Mouse (Mus musculus) mouse embryonic stem cell (cell line): ENCODE measurements around the gene 2410137M14Rik.
"Not testable (repeated sequence)": the region's sequence is repeated elsewhere in the genome, so short reads cannot be mapped to it uniquely, and the experiment has no call there.

Experiments used
- in situ Hi-C, 2 experiments: fragments of 300-500 bp; cut with MboI; formaldehyde crosslinking; loops; 1 replicate in 1 of 2; 3 replicates in 1 of 2; pipeline ENCODE4 v1.14.3; 2019 to 2020; ENCODE audit warnings: low sequenced_read_pairs in 2 of 2, low pct_unique_long_range_greater_than_20kb in 1 of 2, mixed read lengths in 1 of 2; ENCODE audit not compliant: unreplicated experiment in 1 of 2

Gene 2410137M14Rik

GRCm38 (mm10) chr17:36981221-36981813, at the start of gene 2410137M14Rik:
Gene 2410137M14Rik (minus strand): TSS chr17:36981237.
- in situ Hi-C loops = loop anchor here in 1 of 2 experiments (25.0 kb wide), 1 partner anchor 1469 kb away; the partner anchor contains the start of genes Cchcr1, Pou5f1 and Tcf19

- in situ Hi-C loops = no loop called here
Observed at GRCm38 (mm10) chr17:37029162-37029561, 48.1 kb upstream of the 2410137M14Rik start.

- in situ Hi-C loops = no loop called here
Observed at GRCm38 (mm10) chr17:37028683-37029120, 47.7 kb upstream of the 2410137M14Rik start.

- in situ Hi-C loops = no loop called here
Observed at GRCm38 (mm10) chr17:37028212-37028611, 47.2 kb upstream of the 2410137M14Rik start.

- in situ Hi-C loops = no loop called here
Observed at GRCm38 (mm10) chr17:37027486-37027885, 46.4 kb upstream of the 2410137M14Rik start.

GRCm38 (mm10) chr17:37026425-37026824, 45.4 kb upstream of the 2410137M14Rik start:
- in situ Hi-C loops = no loop called here

- in situ Hi-C loops = no loop called here
Observed at GRCm38 (mm10) chr17:37022628-37023576, 41.9 kb upstream of the 2410137M14Rik start, which contains the start of gene Mog. Gene Mog (minus strand): TSS chr17:37023398.

GRCm38 (mm10) chr17:37019242-37019641, 38.2 kb upstream of the 2410137M14Rik start:
- in situ Hi-C loops = not testable (repeated sequence)

- in situ Hi-C loops = no loop called here
Observed at GRCm38 (mm10) chr17:37018328-37018727, 37.3 kb upstream of the 2410137M14Rik start.

GRCm38 (mm10) chr17:37016333-37016732, 35.3 kb upstream of the 2410137M14Rik start:
- in situ Hi-C loops = no loop called here

- in situ Hi-C loops = no loop called here
Observed at GRCm38 (mm10) chr17:37012141-37012540, 31.1 kb upstream of the 2410137M14Rik start.

- in situ Hi-C loops = no loop called here
Observed at GRCm38 (mm10) chr17:37011719-37012118, 30.7 kb upstream of the 2410137M14Rik start.

- in situ Hi-C loops = no loop called here
Observed at GRCm38 (mm10) chr17:37009460-37010042, 28.5 kb upstream of the 2410137M14Rik start.

- in situ Hi-C loops = no loop called here
Observed at GRCm38 (mm10) chr17:37008161-37008560, 27.1 kb upstream of the 2410137M14Rik start.

- in situ Hi-C loops = no loop called here
Observed at GRCm38 (mm10) chr17:37003366-37003765, 22.3 kb upstream of the 2410137M14Rik start.

- in situ Hi-C loops = no loop called here
Observed at GRCm38 (mm10) chr17:37002364-37003330, 21.6 kb upstream of the 2410137M14Rik start.

- in situ Hi-C loops = no loop called here
Observed at GRCm38 (mm10) chr17:37000863-37001262, 19.8 kb upstream of the 2410137M14Rik start, which contains the start of gene Zfp57. Gene Zfp57 (plus strand): TSS chr17:37001163.

GRCm38 (mm10) chr17:36998477-36998876, 17.4 kb upstream of the 2410137M14Rik start:
- in situ Hi-C loops = loop anchor here in 1 of 2 experiments (25.0 kb wide), 1 partner anchor 1486 kb away; the partner anchor contains the start of genes Cchcr1, Pou5f1 and Tcf19
